Mouse (Mus musculus): ENCODE data around the gene Wdr3. TPM values are rescaled to one million over a fixed set of nuclear protein-coding genes. Genes with fewer than 3 reads are reported as not detected.

The Wdr3 gene
- polyA plus RNA-seq, 1 experiment from 2014 or later = 27.4 TPM

Other genes with a start within 250 kb of the Wdr3 start
- gene Gdap2, start within 50 bp of the Wdr3 start, polyA plus RNA-seq (2014; fragmentation: Nextera tagmentation; extraction: Ambion mirVana) = 27.2 and 27.6 TPM in 2 replicates